Mouse (Mus musculus) ES-Bruce4 (cell line): ENCODE measurements around the gene Cd164. TPM values are rescaled to one million over a fixed set of nuclear protein-coding genes. Genes with fewer than 3 reads are reported as not detected.

Source experiments
- H3K27ac ChIP-seq: 2 replicates; pipeline ENCODE4 v1.5.1; 2012; ENCODE audit warnings: low read length, inconsistent platforms; ENCODE audit not compliant: insufficient read depth
- H3K27me3 ChIP-seq: 2 replicates; pipeline ENCODE4 v1.6.1; 2012; ENCODE audit warnings: mild to moderate bottlenecking, low read length, inconsistent platforms; ENCODE audit not compliant: control insufficient read depth, poor library complexity, insufficient read depth, severe bottlenecking
- H3K36me3 ChIP-seq: 2 replicates; pipeline ENCODE4 v1.6.1; 2012; ENCODE audit warnings: inconsistent platforms, mild to moderate bottlenecking, low read length, moderate library complexity; ENCODE audit not compliant: control insufficient read depth, poor library complexity, insufficient read depth, severe bottlenecking
- H3K4me1 ChIP-seq: one replicate; pipeline ENCODE4 v1.8.1; 2011; ENCODE audit warnings: low read length; ENCODE audit not compliant: control insufficient read depth, insufficient read depth
- H3K4me3 ChIP-seq: 2 replicates; pipeline ENCODE4 v1.5.1; 2011; ENCODE audit warnings: low read depth, mild to moderate bottlenecking, low read length
- H3K9ac ChIP-seq: 2 replicates; pipeline ENCODE4 v1.6.1; 2012; ENCODE audit warnings: low read depth, mild to moderate bottlenecking, inconsistent platforms; ENCODE audit not compliant: poor library complexity, severe bottlenecking
- H3K9me3 ChIP-seq: replicated peaks from 2 replicates; pipeline ENCODE4 v1.6.1; 2012; ENCODE audit warnings: mild to moderate bottlenecking, low read length, inconsistent platforms; ENCODE audit not compliant: control insufficient read depth, poor library complexity, insufficient read depth, severe bottlenecking
- CTCF ChIP-seq: IDR thresholded peaks from one replicate; pipeline ENCODE4 v1.8.1; 2011; ENCODE audit warnings: low read depth, low read length
- EP300 ChIP-seq: IDR thresholded peaks from 2 replicates; pipeline ENCODE4 v1.6.1; 2011; ENCODE audit warnings: low read depth, low read length; ENCODE audit not compliant: insufficient read depth
- POLR2A ChIP-seq: IDR thresholded peaks from one replicate; pipeline ENCODE4 v1.8.1; 2011; ENCODE audit warnings: low read length; ENCODE audit not compliant: insufficient read depth
- polyA plus RNA-seq: library from polyadenylated mRNA; stranded (reverse); fragments of >200 nt; gene quantifications from 2 replicates; pipeline ENCODE4 v1.2.4, GENCODE M21; 2011; ENCODE audit warnings: low read depth; ENCODE audit not compliant: missing spikeins, insufficient read depth, insufficient read length

The Cd164 gene
- polyA plus RNA-seq, 1 experiment, result 315 TPM

DNA sequence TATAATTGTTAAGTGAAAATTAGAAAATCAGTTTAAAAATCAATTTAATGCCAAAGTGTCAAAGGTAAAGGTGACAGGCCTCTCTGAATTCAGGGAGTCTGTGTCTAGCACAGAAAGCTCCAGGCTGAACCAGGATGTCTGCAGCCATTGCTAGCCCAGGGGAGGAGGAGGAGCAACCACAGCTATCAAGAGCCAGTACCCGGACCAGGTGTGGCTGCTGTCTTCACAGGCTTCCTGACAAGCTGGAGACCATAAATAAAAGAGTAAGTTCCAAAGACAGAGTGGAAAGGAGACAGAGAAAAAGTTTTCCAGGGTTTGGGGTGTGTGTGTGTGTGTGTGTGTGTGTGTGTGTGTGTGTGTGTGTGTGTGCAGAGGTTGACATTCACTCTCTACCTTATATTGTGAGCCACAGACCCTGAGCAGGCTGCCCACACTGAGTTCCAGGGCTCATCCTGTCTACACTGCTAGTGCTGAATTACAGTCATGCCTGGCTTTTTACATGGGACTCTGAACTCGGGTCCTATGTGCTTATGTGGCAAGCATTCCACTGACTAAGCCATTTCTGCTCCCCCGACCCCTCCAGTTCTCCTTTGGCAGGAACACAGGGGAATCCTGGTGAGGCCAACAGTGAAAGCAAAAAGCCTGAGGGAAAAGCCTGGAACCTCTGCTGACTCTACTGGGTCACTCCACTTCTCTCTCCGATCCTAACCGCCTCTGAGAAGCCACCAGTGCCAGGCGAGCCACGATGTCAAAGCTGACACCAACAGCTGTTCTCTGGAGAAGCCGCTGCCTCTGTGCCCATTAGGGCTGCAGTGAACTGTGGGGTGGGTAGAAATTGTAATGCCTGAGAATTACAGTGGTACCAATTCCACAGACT, 56.5 kb downstream of the Cd164 start:
- TF ChIP-seq POLR2A (no peak), EP300 (no peak), CTCF (no peak)
- no peak overlapping the region for H3K4me3 ChIP-seq
- no peaks in the 10 kb centered on the region for H3K27me3 ChIP-seq

DNA sequence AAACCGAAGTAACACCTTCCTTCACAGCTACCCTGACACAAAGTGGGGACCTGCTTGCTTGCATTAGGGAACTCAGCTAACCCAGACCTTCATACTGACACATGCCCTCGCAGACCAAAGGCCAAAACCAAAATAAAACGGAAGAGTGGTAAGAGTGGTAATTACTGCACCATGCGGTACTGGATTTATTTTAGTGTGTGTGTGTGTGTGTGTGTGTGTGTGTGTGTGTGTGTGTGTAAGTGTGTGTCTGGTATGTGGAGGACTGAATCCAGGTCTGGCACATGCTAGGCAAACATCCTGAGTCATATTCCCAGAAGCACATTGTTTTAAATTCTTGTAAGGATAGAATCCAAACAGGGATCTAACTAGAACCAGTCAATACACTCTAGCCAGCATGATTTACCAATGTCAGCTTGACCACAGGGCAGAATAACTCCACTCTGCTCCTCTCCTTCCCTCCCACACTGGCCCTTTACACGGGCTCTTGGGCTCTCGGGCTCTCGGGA, 57.2 kb downstream of the Cd164 start:
- no peaks in the 10 kb centered on the region for H3K4me1 ChIP-seq
- H3K4me3 ChIP-seq, result no peak overlapping the region
- no peaks in the 10 kb centered on the region for H3K36me3 ChIP-seq
- no peak for TF ChIP-seq EP300
- no peak for TF ChIP-seq POLR2A
- TF ChIP-seq CTCF, result no peak
- H3K9ac ChIP-seq, result no peak overlapping the region
- H3K27me3 ChIP-seq, result no peaks in the 10 kb centered on the region
- H3K9me3 ChIP-seq, result no peaks in the 10 kb centered on the region
- no peak overlapping the region for H3K27ac ChIP-seq

More for the DNA sequence above, 56.5 kb downstream of the Cd164 start:
- Histone ChIP-seq H3K36me3 (no peaks in the 10 kb centered on the region), H3K4me1 (no peaks in the 10 kb centered on the region), H3K9ac (no peak overlapping the region), H3K9me3 (no peaks in the 10 kb centered on the region), H3K27ac (no peak overlapping the region)

DNA sequence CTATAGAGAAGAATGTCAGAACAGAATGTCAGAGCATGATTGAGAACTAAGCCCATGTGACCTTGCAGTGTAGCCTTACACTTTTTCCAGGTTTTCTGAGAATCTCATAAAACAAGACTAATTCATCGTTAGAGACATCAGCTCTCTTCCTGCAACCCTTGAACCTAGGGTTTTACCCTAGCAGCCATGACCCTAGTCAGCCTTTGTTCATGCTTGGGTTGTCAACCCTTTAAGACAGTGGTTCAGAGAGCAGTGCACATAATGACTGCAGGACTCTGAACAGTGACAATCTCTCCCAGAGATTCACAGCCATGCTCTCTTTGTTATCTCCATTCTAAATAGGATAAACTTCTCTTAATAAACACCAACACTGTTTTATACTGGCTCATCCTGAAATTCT, 59.3 kb downstream of the Cd164 start:
- Histone ChIP-seq H3K9ac (no peak overlapping the region), H3K4me1 (no peaks in the 10 kb centered on the region), H3K9me3 (no peaks in the 10 kb centered on the region), H3K4me3 (no peak overlapping the region), H3K27me3 (no peaks in the 10 kb centered on the region), H3K27ac (no peak overlapping the region), H3K36me3 (no peaks in the 10 kb centered on the region)
- no peak for TF ChIP-seq CTCF
- no peak for TF ChIP-seq POLR2A
- TF ChIP-seq EP300, result no peak

DNA sequence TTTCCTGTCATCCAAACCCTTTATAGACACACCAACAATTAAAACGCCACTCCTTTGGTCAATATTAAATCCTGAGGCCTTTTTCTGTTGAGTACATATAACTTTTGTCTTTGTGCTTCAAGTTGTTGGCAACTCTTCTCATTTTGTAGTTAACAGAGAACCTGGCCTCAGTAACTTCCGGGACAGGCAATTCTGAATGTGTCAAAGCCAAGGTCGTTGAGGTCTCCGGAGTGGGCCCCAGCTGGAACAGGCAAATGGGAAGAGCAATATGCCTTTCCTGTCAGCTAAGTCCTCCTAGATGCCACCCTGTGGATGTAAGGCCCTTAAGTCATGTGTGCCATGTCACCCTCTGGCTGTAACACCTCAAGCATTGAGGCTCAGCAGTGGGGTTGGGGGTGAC, 61.2 kb downstream of the Cd164 start:
- Histone ChIP-seq H3K4me3 (no peak overlapping the region), H3K36me3 (no peaks in the 10 kb centered on the region), H3K27ac (no peak overlapping the region), H3K9ac (no peak overlapping the region), H3K9me3 (no peaks in the 10 kb centered on the region), H3K27me3 (no peaks in the 10 kb centered on the region), H3K4me1 (no peaks in the 10 kb centered on the region)
- no peak for TF ChIP-seq EP300
- no peak for TF ChIP-seq POLR2A
- no peak for TF ChIP-seq CTCF

Other genes with a start within 250 kb of the Cd164 start
- 22.0 and 23.6 TPM in 2 replicates for gene Fig4, start 216.2 kb upstream of the Cd164 start, polyA plus RNA-seq
- 0.09 TPM in 1 of 2 replicates, not detected in the other for gene Ak9, start 215.4 kb upstream of the Cd164 start, polyA plus RNA-seq
- 13.5 and 13.7 TPM in 2 replicates for gene Zbtb24, start 69.0 kb upstream of the Cd164 start, polyA plus RNA-seq
- gene Mical1, start 43.1 kb upstream of the Cd164 start, polyA plus RNA-seq, result 11.7 and 11.9 TPM in 2 replicates
- 8.5 and 10.4 TPM in 2 replicates for gene Smpd2, start 29.0 kb upstream of the Cd164 start, polyA plus RNA-seq
- 3.8 and 4.6 TPM in 2 replicates for gene Ppil6, start 29.0 kb upstream of the Cd164 start, polyA plus RNA-seq
- gene Ccdc162, start 197.2 kb downstream of the Cd164 start, polyA plus RNA-seq, result 3.5 and 5.1 TPM in 2 replicates